Mouse (Mus musculus) hematopoietic stem cell, adult 5-6 weeks (primary cell): ENCODE results near the gene Nfatc3. TPM values are rescaled to one million over a fixed set of nuclear protein-coding genes. Genes with fewer than 3 reads are reported as not detected.

Source experiments
- ATAC-seq, 2 experiments: fragments of 125-278 bp in 1 of 2; replicated peaks in 1 of 2; 2 replicates each; pipeline ENCODE4 v1.8.0; 2016 to 2017; ENCODE audit warnings: inconsistent platforms in 2 of 2, mild to moderate bottlenecking in 2 of 2, moderate number of reproducible peaks in 2 of 2, low read depth in 1 of 2, moderate TSS enrichment in 1 of 2; ENCODE audit not compliant: low FRiP score in 2 of 2, poor library complexity in 2 of 2, severe bottlenecking in 2 of 2, insufficient read depth in 1 of 2, low TSS enrichment in 1 of 2
- total RNA-seq: library from RNA; stranded (forward); fragments of 172-1452, 232-1000 nt; gene quantifications from 2 replicates; pipeline ENCODE4 v1.2.3, GENCODE M21; 2017

The Nfatc3 gene
- total RNA-seq, 1 experiment from 2014 or later = 34.5 TPM

GRCm38 (mm10) chr8:106052510-106053089, 6.0 kb upstream of the Nfatc3 start:
- no peak for ATAC-seq

DNA sequence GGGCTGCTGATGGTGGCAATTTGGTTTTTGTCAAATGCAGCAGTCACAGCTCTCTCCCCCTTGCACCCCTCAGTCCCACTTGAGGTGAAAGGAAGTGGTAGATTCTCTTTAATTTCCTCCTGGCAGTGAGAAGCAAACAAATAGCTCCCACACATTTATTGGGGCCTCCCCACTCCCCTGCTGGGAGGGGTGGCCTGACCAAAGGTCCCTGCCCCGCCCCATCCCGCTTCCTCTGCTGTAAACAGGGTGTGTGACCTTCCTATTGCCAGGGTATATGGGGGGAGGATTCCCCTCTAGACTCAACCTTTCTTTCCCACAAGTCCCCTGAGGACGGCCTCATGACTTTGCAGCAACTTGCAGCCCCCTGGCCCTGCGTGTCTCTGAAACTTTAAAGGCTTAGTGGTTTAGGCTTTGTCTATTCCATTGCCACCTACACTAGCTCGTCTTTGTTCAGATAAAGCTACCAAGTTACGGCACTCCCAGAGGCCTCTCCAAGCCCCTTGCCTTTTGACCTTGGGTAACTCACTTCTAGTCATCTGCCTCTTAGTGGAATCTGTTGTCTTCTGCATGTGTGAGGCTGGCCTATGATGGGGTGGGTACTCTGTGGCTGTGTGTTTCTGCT, 4.3 kb upstream of the Nfatc3 start:
- peak; percentile 47 to 65 for ATAC-seq

DNA sequence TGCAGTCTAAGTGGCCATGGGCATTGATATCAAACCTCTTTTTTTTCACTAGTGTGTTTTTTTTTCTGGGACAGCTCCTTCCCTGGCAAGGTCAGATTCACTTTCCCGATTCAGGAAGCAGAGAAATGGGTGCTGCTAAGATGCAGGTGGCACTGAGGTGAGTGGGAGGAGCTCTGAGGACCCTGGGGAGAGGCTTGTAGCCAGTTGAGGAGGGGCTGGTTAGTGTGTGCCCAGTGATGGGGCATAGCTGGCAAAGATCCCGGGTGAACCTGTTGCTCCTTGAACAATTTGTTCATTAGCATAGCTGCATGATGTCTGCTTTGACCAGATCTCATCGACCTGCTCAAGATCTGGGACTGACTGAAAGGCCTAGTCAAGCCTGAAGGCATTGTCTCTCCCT, 3.6 kb upstream of the Nfatc3 start:
- no peak for ATAC-seq

GRCm38 (mm10) chr8:106056455-106056982, 2.1 kb upstream of the Nfatc3 start:
- ATAC-seq = no peak

DNA sequence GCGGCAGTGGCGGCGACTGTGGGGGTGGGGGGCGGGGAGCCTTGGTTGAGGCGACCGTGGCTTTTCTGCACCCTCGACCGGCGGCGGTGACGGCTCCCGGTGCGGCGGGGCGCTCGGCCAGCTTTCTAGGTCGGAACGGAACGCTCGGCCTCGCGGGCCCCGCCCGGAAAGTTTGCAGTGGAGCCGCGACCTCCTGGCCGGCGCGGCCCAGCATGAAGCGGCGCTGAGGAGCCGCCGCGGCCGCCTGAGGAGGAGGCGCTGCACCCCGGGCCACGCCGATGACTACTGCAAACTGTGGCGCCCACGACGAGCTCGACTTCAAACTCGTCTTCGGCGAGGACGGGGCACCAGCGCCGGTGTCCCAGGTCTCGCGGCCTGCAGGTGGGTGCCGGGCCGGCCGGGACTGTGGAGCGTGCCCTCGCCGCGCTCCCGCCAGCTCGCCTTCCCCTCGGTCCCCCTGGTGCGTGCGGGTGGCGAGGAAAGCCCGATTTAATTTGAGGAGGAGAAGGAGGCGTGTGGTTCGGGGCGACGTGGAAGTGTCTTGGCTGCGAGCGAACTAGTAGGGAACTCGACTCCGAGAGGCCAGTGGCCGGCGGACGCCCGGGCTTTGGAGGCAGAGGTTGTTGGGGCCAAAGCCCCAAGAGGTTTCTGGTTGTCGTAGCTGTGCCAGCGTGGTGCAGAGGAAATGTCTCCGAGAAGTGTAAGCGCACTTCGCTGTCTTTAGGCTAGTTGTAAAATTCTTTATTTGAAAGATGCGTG, 1.2 kb downstream of the Nfatc3 start:
- ATAC-seq = no peak

- ATAC-seq = no peak
Measured at GRCm38 (mm10) chr8:106060521-106060920, 1.9 kb downstream of the Nfatc3 start.

DNA sequence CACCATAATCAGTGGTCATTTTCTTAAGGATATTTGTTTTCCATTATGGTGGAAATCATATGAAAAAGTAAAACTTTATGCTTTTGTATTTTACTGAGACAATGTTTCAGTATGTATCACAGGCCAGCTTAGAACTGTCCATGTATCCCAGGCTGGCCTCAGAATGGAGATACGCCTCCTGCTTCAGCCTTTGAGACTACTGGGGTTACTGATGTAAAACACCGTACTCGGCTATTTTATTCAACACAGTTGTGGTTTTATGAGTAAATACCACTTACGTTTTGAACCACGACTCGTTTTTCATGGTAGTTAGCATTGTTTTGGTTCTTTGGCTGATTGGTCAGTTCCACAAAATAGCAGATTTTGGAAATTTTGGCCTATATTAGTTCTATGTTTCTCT, 3.0 kb downstream of the Nfatc3 start:
- ATAC-seq = no peak

DNA sequence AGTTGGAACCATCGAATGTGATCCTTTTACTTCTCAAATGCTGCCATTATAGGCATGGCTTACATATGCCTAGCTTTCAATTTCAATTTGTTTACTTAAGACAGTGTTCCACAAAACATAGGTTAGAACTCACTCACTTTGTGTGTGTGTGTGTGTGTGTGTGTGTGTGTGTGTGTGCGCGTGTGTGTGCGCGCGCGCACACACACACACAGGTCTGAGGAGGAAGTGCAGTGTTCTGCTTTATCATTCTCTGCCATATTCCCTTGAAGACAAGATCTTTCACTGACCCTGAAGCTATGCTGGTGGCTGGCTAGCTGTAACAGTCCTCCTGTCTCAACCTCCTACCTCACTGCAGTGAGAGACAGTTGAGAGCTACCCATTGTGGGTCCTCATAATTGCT, 4.4 kb downstream of the Nfatc3 start:
- no peak for ATAC-seq

DNA sequence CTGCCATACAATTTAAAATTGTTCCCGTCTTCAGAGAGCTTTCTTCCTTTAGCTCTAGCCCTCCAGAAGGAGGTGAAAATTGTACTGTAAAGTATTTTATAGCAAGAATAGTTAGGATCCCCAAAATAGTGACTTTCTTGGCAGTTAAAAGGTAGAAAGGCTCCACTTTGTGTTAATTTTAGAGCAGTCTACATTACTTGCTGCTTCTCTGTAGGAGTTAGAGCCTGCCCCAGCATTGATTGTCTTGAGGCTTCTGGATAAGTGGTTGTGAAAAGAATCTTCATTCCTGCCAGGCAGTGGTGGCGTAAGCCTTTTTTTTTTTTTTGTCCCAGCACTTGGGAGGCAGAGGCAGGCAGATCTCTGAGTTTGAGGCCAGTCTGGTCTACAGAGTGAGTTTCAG, 8.1 kb downstream of the Nfatc3 start:
- ATAC-seq = no peak

- ATAC-seq = no peak
Measured at GRCm38 (mm10) chr8:106069565-106069964, 10.9 kb downstream of the Nfatc3 start.

GRCm38 (mm10) chr8:106072113-106072512, 13.5 kb downstream of the Nfatc3 start:
- no peak for ATAC-seq

GRCm38 (mm10) chr8:106074236-106074635, 15.6 kb downstream of the Nfatc3 start:
- ATAC-seq = no peak

- ATAC-seq = no peak
Measured at GRCm38 (mm10) chr8:106074659-106075058, 16.0 kb downstream of the Nfatc3 start.

- 0 out of 4 replicates have a peak, but pooled peaks have one; percentile 42 to 49 for ATAC-seq
Measured at GRCm38 (mm10) chr8:106075161-106075862, 16.7 kb downstream of the Nfatc3 start.

DNA sequence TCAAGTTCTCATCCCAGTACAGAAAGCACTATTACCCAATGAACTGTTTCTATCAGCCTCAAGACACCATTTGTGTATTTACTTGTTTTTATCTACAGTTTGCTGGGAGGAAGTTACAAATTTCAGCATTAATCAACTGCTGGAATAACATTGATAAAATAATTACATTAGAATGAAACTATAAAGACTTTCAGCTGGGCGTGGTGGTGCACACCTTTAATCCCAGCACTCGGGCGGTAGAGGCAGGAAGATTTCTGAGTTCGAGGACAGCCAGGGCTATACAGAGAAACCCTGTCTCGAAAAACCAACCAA, 17.2 kb downstream of the Nfatc3 start:
- no peak for ATAC-seq

DNA sequence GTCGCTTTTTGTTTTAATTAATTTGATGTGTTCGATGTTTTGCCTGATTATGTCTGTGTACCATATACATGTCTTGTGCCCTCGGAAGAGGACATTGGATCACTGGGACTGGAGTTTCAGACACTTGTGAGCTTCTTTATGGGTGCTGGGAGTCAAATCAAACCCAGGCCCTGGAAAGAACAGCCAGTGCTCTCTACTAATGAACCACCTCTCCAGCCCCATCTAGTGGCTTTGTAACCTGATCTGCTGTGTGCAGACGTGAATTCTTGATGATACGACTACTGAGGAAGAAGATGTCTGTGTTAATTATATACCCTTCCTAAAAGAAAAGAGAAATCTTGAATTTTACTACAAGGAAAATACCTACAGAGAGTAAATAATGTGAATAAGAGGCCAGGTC, 18.0 kb downstream of the Nfatc3 start:
- 0 out of 4 replicates have a peak, but pooled peaks of 1 of the 2 experiments have one; percentile 58 for ATAC-seq

GRCm38 (mm10) chr8:106077452-106078067, 18.9 kb downstream of the Nfatc3 start:
- no peak for ATAC-seq
